Mouse (Mus musculus) heart, adult 18-20 months (tissue): Measurements from ENCODE around the gene Akr1e1. TPM values are rescaled to one million over a fixed set of nuclear protein-coding genes. Genes with fewer than 3 reads are reported as not detected.
"Not testable (repeated sequence)": the region's sequence is repeated elsewhere in the genome, so short reads cannot be mapped to it uniquely, and the experiment has no call there.

ENCODE experiments used
- DNase-seq, 2 experiments: peaks; one replicate each; pipeline ENCODE4 v3.0.0; 2021 to 2022; ENCODE audit warnings: mixed read lengths in 1 of 2
- long read RNA-seq, 2 experiments: library from polyadenylated mRNA; stranded (forward); transcript quantifications; one replicate each; pipeline ENCODE4 v2.0.0; 2021
- total RNA-seq, 2 experiments: library from RNA; stranded (reverse); gene quantifications; 2 replicates each; pipeline ENCODE4 v1.2.3; 2021

The Akr1e1 gene
- 10 to 100 TPM; 17.1 to 21.2 TPM for total RNA-seq
- long read RNA-seq, experiment 1, transcript Akr1e1-201 (10 exons, 3,463 nt): major isoform, 11 of 20 reads
- long read RNA-seq, experiment 1, partial matches to known transcripts: 2 of 20 reads
- long read RNA-seq, experiment 1, other reads (novel, unspliced or antisense): 3 of 20 reads
- long read RNA-seq, experiment 2, transcript Akr1e1-201 (10 exons, 3,463 nt): major isoform, 10 of 11 reads
- long read RNA-seq, experiment 2, partial matches to known transcripts: 0 of 11 reads
- long read RNA-seq, experiment 2, other reads (novel, unspliced or antisense): 1 of 11 reads

DNA sequence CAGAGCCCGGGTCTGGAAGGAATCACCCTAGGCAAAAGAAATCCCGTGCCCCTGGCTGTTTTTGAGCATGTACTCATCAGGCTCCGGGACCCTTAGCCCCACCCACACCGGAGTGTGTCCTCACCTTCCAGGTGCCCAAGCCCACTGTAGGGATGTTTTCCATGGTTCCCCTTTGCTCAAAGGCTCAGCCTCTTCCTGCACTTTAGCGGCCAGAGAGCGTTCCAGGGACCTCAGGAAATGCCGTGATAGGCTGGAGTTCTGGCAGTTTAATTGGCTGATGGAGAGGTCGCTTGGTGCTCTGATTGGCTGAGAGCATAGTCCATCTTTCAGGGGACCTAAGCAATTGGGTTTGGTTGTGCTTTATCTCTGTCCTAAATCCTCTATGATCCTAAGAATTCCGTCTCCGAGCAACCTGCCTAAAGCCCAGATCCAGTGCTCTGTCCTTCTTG is at the start of gene Akr1e1:
TSS of gene Akr1e1 (minus strand) at position 214 of the 449 bp plus-strand sequence.
- peak; percentile 94 to 96 for DNase-seq

DNA sequence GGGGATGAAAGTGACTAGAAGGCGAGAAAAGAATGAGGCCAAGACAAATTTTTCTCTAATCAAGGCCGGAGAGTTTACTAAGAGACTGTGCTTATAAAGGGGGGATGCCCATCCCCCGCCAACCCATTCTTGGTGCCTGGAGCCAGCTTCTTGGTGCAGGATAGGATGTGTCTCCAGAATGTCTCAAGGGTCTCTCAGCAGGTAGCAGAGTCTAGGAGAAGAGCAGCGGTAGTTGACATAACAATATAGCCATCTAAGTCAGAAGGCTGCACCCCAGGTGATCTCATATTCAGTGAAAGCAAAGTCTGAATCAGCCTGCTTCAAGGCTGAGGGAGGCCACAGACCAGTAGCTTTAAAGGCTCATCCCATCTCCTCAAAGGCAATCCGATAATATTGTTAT is 49.4 kb upstream of the Akr1e1 start:
- DNase-seq: no peak

DNA sequence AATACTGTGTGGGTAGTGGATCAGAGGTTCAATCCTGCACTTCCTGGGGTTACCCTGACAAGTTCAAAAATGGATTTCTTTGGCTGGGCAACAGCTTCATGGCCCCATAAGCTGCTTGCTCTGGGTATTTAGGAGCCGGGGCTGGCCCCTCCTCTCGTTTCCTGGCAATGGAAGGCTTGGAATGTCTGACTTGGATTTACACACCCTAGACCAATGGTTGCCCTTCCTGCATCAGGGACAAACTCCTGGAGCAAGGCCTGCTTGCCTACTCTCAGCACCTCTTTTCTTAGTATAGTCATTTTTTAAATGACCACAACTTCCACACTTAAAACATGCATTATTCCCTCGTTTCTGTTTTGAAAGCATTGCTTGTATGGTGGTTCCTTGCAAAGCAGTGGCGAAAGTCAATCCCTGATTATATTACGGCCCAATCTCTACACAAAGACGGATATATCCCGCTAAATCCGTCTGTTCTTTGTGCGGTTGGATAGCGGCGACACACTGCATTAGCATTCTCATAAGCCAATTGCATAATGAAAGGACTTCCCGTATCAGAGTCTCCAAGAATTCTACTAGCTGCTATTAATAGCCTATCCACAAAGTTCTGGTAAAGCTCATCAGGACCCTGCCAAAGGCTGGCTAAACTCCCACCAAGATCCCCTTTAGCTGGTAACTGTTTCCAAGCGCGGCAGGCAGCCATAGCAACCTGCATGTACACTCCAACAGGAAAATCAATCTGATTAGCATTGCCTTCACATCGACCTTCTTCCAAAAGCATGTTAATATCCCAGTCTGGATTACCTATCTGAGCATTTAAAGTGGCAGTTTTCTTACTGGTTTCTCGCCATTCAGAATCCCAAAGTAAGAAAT is 47.5 kb upstream of the Akr1e1 start:
- peak; percentile 13 to 22 for DNase-seq

DNA sequence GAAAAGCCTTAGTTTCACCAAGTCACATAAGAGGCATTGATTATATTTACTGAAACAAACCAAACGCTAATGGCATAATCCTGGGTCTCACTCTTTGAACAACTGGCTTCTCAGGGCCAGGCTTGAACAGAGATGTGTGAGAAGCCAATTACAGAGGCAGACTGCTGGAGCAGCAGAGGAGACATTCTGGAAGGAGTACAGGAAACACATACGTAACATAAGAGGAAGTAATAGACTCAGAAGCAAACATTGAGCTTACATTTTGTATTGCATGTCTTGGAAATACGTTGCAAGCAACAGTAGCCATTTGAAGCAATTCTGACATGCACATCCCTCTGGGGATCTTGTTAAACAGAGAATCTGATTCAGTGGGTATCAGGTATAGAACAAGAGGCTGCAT is 41.2 kb upstream of the Akr1e1 start:
- no peak for DNase-seq

DNA sequence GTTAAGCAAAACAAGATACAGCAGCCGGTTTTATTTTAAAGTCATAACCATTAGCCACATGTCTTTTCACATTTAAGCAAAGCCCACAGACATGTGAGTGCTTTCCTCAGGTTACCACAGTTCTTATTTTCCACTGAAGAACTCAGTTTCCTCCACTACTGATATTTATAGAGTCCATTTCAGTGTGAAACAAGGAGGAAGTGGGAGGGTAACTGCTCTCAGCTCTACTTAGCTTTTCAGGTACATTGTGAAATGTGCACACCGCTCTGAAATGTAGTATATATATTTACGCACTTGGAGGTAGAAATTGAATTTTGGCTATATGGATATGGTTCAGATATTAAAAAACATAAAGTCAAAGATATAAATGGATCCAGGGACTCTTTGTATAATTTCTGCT is 36.3 kb upstream of the Akr1e1 start:
- DNase-seq: no peak

DNA sequence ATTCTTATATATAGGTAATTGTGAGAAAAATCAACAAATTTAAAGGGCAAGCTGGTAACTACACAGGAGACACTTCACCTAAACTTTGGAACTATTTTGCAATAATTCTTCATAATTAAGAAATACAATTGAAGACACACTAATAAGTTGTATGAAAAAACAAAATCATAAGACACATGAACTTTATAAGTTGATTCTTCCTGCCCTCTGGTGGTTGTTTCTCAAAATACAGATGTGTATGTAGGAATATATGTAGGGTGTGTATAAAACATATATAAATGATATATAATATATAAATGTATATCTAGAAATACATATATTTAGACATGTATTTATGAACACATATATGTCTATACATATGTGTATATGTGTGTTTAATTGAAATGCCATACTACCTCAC is 1.9 kb upstream of the Akr1e1 start:
- peak in 1 of 2 experiments; percentile 17 for DNase-seq

DNA sequence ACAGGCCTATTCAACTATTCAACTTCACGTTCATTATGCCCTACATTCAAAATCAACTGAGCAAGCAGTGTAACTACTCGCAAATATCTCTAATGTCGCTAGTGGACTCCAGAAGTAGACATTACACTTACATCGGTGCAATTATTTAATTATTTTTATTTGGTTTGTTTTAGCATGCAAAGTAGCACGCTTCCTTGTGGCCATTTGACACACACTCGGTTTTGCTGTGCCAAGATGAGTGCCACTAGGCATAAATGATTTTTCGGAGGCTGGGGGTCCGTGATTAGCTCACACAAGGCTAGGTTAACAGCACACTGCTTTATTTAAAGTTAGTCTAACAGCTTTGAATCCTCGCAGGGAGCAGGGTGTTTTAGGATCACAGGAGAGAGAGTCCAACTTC is 444 bp downstream of the Akr1e1 start:
- no peak for DNase-seq

DNA sequence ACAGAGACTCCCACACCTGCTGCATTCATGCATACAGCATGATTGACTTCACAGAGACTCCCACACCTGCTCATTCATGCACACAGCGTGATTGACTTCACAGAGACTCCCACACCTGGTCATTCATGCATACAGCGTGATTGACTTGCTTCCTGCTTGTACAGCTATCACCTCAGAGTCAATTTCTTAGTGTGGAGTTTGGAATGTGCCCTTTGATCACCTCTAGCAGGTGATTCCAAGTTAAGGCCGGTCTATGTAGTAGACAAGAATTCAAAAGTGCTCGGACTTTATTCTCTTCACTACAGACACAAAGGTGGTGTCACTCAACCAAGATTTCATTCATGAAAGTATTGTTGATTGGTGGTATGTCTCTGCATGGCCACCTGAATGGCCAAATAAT is 2.2 kb downstream of the Akr1e1 start:
- DNase-seq: no peak

DNA sequence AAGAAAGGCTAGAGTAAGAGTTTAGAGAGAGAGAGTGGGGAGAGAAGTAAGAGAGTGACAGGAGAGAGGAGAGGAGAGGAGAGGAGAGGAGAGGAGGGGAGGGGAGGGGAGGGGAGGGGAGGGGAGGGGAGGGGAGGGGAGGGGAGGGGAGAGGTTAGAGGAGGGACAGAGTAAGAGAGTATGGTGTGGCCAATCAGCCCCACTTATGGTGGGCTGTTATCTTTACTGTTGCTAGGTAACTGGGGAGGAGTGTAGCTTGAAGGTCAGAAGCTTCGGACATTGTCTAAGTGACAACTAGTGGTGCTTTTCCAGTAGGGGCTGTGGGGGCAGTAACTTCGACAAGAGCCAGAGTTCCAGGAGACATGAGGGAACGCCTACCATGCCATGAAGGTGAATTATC is 5.5 kb downstream of the Akr1e1 start:
- DNase-seq: not testable (repeated sequence)

DNA sequence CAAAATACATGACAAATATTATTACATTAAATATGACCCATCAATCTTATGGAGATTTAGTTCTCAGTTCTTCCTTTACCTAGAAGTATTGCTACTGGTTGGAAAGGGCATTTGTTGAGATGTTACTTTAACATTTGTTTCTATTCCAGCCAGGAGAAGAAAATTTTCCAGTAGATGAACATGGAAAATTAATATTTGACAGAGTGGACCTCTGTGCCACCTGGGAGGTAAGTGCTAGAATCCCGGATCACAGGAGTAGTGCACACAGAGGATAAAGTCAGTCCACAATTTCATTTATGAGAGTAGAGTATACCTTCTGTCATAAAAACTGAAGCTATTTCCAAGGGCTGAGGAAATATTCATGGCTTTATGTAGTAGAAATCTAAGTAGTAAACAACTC is 32.1 kb downstream of the Akr1e1 start:
- DNase-seq: no peak

DNA sequence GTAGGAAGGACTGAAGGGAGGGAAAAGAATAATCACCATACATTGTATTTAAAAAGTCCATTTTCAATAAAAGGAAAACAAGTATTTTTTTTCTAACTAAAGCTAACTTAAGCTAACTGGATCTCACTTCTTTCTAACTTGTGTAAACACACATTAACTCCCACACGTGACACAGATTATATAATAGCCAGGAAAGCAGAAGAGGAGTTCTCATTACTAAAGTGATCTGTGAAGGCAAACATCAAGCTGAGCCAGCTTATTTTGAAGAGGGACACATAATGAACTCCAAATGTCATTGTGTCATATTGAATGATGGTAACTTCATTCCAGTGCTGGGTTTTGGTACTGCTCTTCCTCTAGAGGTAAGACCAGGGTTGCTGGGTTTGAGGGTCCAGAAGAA is 35.1 kb downstream of the Akr1e1 start, which contains the start of gene Akr1c21:
TSS of gene Akr1c21 (plus strand) at position 205 of the 400 bp plus-strand sequence.
- DNase-seq: no peak

DNA sequence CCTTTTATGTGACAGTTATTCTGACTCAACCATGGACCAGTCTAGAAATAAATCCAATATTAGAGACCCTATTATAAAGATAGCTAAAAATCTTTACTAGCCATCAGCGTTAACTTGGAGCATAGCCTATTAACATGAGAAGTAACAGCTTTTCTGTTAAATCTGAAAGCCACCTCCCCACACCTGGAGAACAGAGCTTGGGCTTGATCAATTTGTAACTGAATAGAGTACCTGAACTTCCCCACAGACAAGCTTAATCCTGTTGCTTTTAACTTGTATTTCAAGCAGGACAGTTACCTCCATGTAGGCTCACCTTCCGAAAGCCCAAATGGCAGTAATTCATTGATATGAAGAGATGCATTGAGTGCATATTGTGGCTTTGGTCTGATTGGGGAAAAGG is 43.0 kb downstream of the Akr1e1 start:
- DNase-seq: no peak

DNA sequence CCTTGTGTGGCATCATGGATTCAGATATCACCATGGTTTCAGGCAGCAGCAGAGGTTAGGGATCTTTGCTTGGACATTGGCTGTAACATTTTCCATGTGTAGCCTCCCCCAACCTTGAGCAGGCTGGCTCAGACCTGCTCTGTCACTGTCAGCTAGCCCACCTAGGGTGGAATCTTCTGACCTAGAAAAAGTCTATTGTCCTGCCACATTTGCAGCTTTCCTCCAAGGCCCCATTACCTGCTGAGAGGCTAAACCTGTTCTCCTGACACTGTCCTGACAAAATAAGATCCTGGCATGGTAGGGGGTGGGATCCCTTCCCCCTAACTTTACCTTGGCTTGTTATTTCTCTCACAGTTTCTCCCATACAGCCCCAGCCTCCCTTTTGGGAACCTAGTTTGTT is 48.5 kb downstream of the Akr1e1 start:
- no peak for DNase-seq

DNA sequence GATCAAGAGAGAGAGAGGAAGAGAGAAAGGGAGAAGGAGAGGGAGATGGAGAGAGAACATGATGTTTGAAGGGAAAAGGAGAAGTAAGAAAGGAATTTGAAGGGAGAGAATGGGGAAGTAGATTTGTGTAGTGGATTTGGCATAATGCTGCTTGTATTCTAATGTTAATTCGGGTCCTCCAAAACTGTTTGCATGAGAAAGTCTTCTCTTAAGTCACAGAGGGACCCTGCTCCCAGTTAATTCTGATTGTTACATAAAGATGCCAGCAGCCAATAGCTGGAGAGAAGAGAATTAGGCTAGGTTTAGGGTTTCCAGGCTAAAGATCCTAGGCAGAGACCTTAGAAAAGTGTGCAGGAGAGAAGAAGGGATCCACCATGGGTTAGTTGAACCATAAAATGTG is 49.8 kb downstream of the Akr1e1 start:
- DNase-seq: no peak

Other genes starting within 250 kb of the Akr1e1 start
- gene Akr1c6, start 174.9 kb downstream of the Akr1e1 start, total RNA-seq: not detected
- not detected for gene Akr1c20, start 85.8 kb downstream of the Akr1e1 start, total RNA-seq
- gene Akr1c21, start 35.1 kb downstream of the Akr1e1 start, total RNA-seq: not detected